26 mouse cellular contexts compared by ENCODE assay signal in genomic region chr11:19109055-19109454, GRCm38 (mm10).
DNase-seq lines count a peak whose midpoint lies in the region; ATAC-seq lines count a peak whose summit lies in the region.
"Had no signal": no experiment of that assay in that cellular context is flagged by ENCODE, and none has a peak within 500 bp of the region (broad histone marks: within the 10 kb centered on the region; RNA-seq: fewer than 3 reads in every experiment).

No protein-coding gene starts in this region.

- H3K4me1 ChIP-seq in embryonic facial prominence, embryonic 13.5 days: peaks cover 21% of the 10 kb centered on the region
- H3K4me1 ChIP-seq in embryonic facial prominence, embryonic 10.5 days: peaks cover 8% of the 10 kb centered on the region
- H3K4me1 ChIP-seq in midbrain, embryonic 11.5 days (ENCODE audit: control insufficient read depth, insufficient read depth, low read length): no peaks in the 10 kb centered on the region
- H3K4me1 ChIP-seq in midbrain, embryonic 15.5 days: no peaks in the 10 kb centered on the region

- no peaks in the 10 kb centered on the region for H3K9me3 ChIP-seq in embryonic facial prominence, embryonic 13.5 days
- H3K9me3 ChIP-seq in embryonic facial prominence, embryonic 10.5 days: no peaks in the 10 kb centered on the region
- H3K9me3 ChIP-seq in midbrain, embryonic 11.5 days (ENCODE audit: control insufficient read depth, low read length): no peaks in the 10 kb centered on the region
- no peaks in the 10 kb centered on the region for H3K9me3 ChIP-seq in midbrain, embryonic 15.5 days
- H3K9me3 ChIP-seq: embryonic facial prominence, embryonic 15.5 days; forebrain, embryonic 10.5 days; forebrain, embryonic 12.5 days; G1E had no signal

- no peak for ATAC-seq in embryonic facial prominence, embryonic 13.5 days (ENCODE audit: insufficient number of reproducible peaks, insufficient read depth, low FRiP score, low TSS enrichment, low read depth)
- no peak for ATAC-seq in midbrain, embryonic 11.5 days (ENCODE audit: low FRiP score)
- ATAC-seq in midbrain, embryonic 15.5 days (replicated peaks): no peak
- ATAC-seq: activated CD4-positive, CD25-positive, alpha-beta regulatory T cell, adult 4 months; CD4-positive, CD25-positive, alpha-beta regulatory T cell, adult 4 months; forebrain, embryonic 14.5 days; forebrain, embryonic 16.5 days; Patski had no signal

- no peak overlapping the region for H3K9ac ChIP-seq in embryonic facial prominence, embryonic 13.5 days
- no peak overlapping the region for H3K9ac ChIP-seq in midbrain, embryonic 11.5 days (ENCODE audit: low read length)
- no peak overlapping the region for H3K9ac ChIP-seq in midbrain, embryonic 15.5 days
- H3K9ac ChIP-seq: embryonic facial prominence, embryonic 15.5 days; forebrain, embryonic 12.5 days had no signal

- peak overlapping the region; percentile 28; the same call in 1 of the 2 replicates for H3K27ac ChIP-seq in embryonic facial prominence, embryonic 13.5 days
- no peak overlapping the region for H3K27ac ChIP-seq in embryonic facial prominence, embryonic 10.5 days (replicated peaks)
- no peak overlapping the region for H3K27ac ChIP-seq in midbrain, embryonic 11.5 days (ENCODE audit: low read depth, low read length)
- no peak overlapping the region for H3K27ac ChIP-seq in midbrain, embryonic 15.5 days
- H3K27ac ChIP-seq: embryonic facial prominence, embryonic 15.5 days; forebrain, embryonic 10.5 days; forebrain, embryonic 12.5 days had no signal

- no peak overlapping the region for H3K4me3 ChIP-seq in embryonic facial prominence, embryonic 13.5 days
- H3K4me3 ChIP-seq in embryonic facial prominence, embryonic 10.5 days: no peak overlapping the region
- no peak overlapping the region for H3K4me3 ChIP-seq in midbrain, embryonic 11.5 days (ENCODE audit: low read depth, low read length)
- H3K4me3 ChIP-seq in midbrain, embryonic 15.5 days: no peak overlapping the region
- H3K4me3 ChIP-seq: embryonic facial prominence, embryonic 15.5 days; erythroblast, embryonic 14.5 days; forebrain, embryonic 10.5 days; forebrain, embryonic 12.5 days had no signal

- DNase-seq in embryonic facial prominence, embryonic 10.5 days (ENCODE audit: low spot score): no peak
- peak; percentile 78 for DNase-seq in midbrain, embryonic 11.5 days (ENCODE audit: low spot score, missing footprints)
- DNase-seq in cerebellum, postnatal 4 days (ENCODE audit: low spot score in 2 of 2): no peak
- DNase-seq: adrenal gland, adult 8-10 months; adrenal gland, postnatal 14 days; adrenal gland, postnatal 36 days; B cell, adult 2 months; cerebellum, adult 11 months; cerebellum, adult 18-20 months; cerebellum, adult 8-10 months; cerebellum, adult 9-11 months; cerebellum, postnatal 14 days; cerebellum, postnatal 36 days had no signal

- H3K27me3 ChIP-seq in embryonic facial prominence, embryonic 13.5 days: no peaks in the 10 kb centered on the region
- no peaks in the 10 kb centered on the region for H3K27me3 ChIP-seq in embryonic facial prominence, embryonic 10.5 days (replicated peaks; ENCODE audit: low read depth, poor library complexity, severe bottlenecking)
- no peaks in the 10 kb centered on the region; the same call in 1 of the 2 replicates for H3K27me3 ChIP-seq in midbrain, embryonic 11.5 days (ENCODE audit: control insufficient read depth, insufficient read depth, low read length)
- 0 out of 2 replicates have a peak, but pooled peaks cover 2% of the 10 kb centered on the region for H3K27me3 ChIP-seq in midbrain, embryonic 15.5 days (replicated peaks)
- H3K27me3 ChIP-seq: CH12.LX; embryonic facial prominence, embryonic 15.5 days had no signal

- WGBS in embryonic facial prominence, embryonic 13.5 days: 36% methylated on average over 4 of the region's 4 CpGs
- 63% methylated on average over 4 of the region's 4 CpGs for WGBS in embryonic facial prominence, embryonic 10.5 days
- 62% methylated on average over 4 of the region's 4 CpGs for WGBS in midbrain, embryonic 11.5 days
- WGBS in midbrain, embryonic 15.5 days: 46% methylated on average over 4 of the region's 4 CpGs

- no peak overlapping the region for H3K4me2 ChIP-seq in embryonic facial prominence, embryonic 13.5 days
- no peak overlapping the region for H3K4me2 ChIP-seq in midbrain, embryonic 11.5 days
- H3K4me2 ChIP-seq in midbrain, embryonic 15.5 days: no peak overlapping the region
- H3K4me2 ChIP-seq: embryonic facial prominence, embryonic 15.5 days; forebrain, embryonic 12.5 days had no signal

- H3K36me3 ChIP-seq in embryonic facial prominence, embryonic 13.5 days: no peaks in the 10 kb centered on the region
- no peaks in the 10 kb centered on the region for H3K36me3 ChIP-seq in embryonic facial prominence, embryonic 10.5 days (replicated peaks)
- H3K36me3 ChIP-seq in midbrain, embryonic 11.5 days (ENCODE audit: control insufficient read depth, insufficient read depth, low read length): no peaks in the 10 kb centered on the region
- no peaks in the 10 kb centered on the region for H3K36me3 ChIP-seq in midbrain, embryonic 15.5 days (replicated peaks)
- H3K36me3 ChIP-seq: embryonic facial prominence, embryonic 15.5 days; forebrain, embryonic 10.5 days; forebrain, embryonic 12.5 days; G1E had no signal
